Comparison of ENCODE assay signal across 8 mouse cellular contexts in genomic region chr2:4717769-4718661, GRCm38 (mm10). TPM values are rescaled to one million over a fixed set of nuclear protein-coding genes. Genes with fewer than 3 reads are reported as not detected.
A peak's percentile ranks its signal among the peaks of the same experiment; 100 is the strongest.
DNase-seq lines count a peak whose midpoint lies in the region; ATAC-seq and TF ChIP-seq lines count a peak whose summit lies in the region.

Gene Bend7 (plus strand): TSS chr2:4717831.

- WGBS in intestine, postnatal 0 days = 2% methylated on average over 87 of the region's 124 CpGs
- WGBS in liver, embryonic 13.5 days (ENCODE audit: insufficient replicate concordance) = under 1% methylated on average over 114 of the region's 124 CpGs
- WGBS in neural tube, embryonic 13.5 days = 2% methylated on average over 105 of the region's 124 CpGs

- TF ChIP-seq CTCF in intestine, postnatal 0 days (IDR thresholded peaks at IDR 0.05; ENCODE audit: low read depth) = no peak

- H3K4me1 ChIP-seq in intestine, postnatal 0 days (replicated peaks; ENCODE audit: control insufficient read depth, insufficient read depth, low read length) = peaks cover 5% of the 10 kb centered on the region; the same call in 1 of the 2 replicates
- peaks cover 4% of the 10 kb centered on the region; the same call in 1 of the 2 replicates for H3K4me1 ChIP-seq in liver, embryonic 13.5 days (replicated peaks)
- H3K4me1 ChIP-seq in neural tube, embryonic 13.5 days (replicated peaks) = peaks cover 32% of the 10 kb centered on the region

- H3K27me3 ChIP-seq in intestine, postnatal 0 days (replicated peaks; ENCODE audit: control insufficient read depth, insufficient read depth, low read length) = no peaks in the 10 kb centered on the region
- peaks cover 62% of the 10 kb centered on the region for H3K27me3 ChIP-seq in liver, embryonic 13.5 days
- peaks cover 13% of the 10 kb centered on the region for H3K27me3 ChIP-seq in neural tube, embryonic 13.5 days

- peak within 1 kb of the TSS; percentile 97 for H3K4me2 ChIP-seq in intestine, postnatal 0 days (replicated peaks; ENCODE audit: low read depth)
- peak within 1 kb of the TSS; percentile 65 for H3K4me2 ChIP-seq in liver, embryonic 13.5 days
- peak within 1 kb of the TSS; percentile 80 for H3K4me2 ChIP-seq in neural tube, embryonic 13.5 days

- peak within 1 kb of the TSS; percentile 81 for H3K4me3 ChIP-seq in intestine, postnatal 0 days (ENCODE audit: low read depth, low read length)
- H3K4me3 ChIP-seq in liver, embryonic 13.5 days (replicated peaks) = peak within 1 kb of the TSS; percentile 60
- H3K4me3 ChIP-seq in neural tube, embryonic 13.5 days = peak within 1 kb of the TSS; percentile 82

- ATAC-seq in frontal cortex, adult (ENCODE audit: low TSS enrichment) = peak; percentile 62
- ATAC-seq in intestine, postnatal 0 days = peak; percentile 81
- peak; percentile 65 for ATAC-seq in liver, embryonic 13.5 days (ENCODE audit: low read depth)
- peak; percentile 82 for ATAC-seq in neural tube, embryonic 13.5 days (ENCODE audit: low read depth)

- no peaks in the 10 kb centered on the region for H3K36me3 ChIP-seq in intestine, postnatal 0 days (ENCODE audit: control insufficient read depth, insufficient read depth)
- H3K36me3 ChIP-seq in liver, embryonic 13.5 days = no peaks in the 10 kb centered on the region
- no peaks in the 10 kb centered on the region for H3K36me3 ChIP-seq in neural tube, embryonic 13.5 days

- no peaks in the 10 kb centered on the region for H3K9me3 ChIP-seq in intestine, postnatal 0 days (ENCODE audit: control insufficient read depth)
- no peaks in the 10 kb centered on the region for H3K9me3 ChIP-seq in liver, embryonic 13.5 days (replicated peaks)
- H3K9me3 ChIP-seq in neural tube, embryonic 13.5 days = no peaks in the 10 kb centered on the region

- peak within 1 kb of the TSS; percentile 87 for H3K9ac ChIP-seq in intestine, postnatal 0 days (ENCODE audit: low read depth, low read length)
- H3K9ac ChIP-seq in liver, embryonic 13.5 days = peak within 1 kb of the TSS; percentile 56
- H3K9ac ChIP-seq in neural tube, embryonic 13.5 days = peak within 1 kb of the TSS; percentile 86

- DNase-seq in frontal cortex, postnatal 25 days (ENCODE audit: low spot score in 2 of 2) = no peak
- peak; percentile 14 to 27 for DNase-seq in cerebellum, postnatal 36 days
- peak; percentile 25 to 56 for DNase-seq in heart, adult 18-20 months
- no peak for DNase-seq in liver, embryonic 13.5 days
- DNase-seq in urinary bladder, postnatal 36 days (ENCODE audit: low spot score in 2 of 2) = peak; percentile 17 to 30

- peak within 1 kb of the TSS; percentile 85 for H3K27ac ChIP-seq in intestine, postnatal 0 days (ENCODE audit: low read depth, low read length)
- peak within 1 kb of the TSS; percentile 18; the same call in 1 of the 2 replicates for H3K27ac ChIP-seq in liver, embryonic 13.5 days
- peak within 1 kb of the TSS; percentile 86 for H3K27ac ChIP-seq in neural tube, embryonic 13.5 days (replicated peaks)

RNA-seq across cellular contexts. Expression of gene Bend7, which starts in this region (rescaled TPM):
- 1 to 10 TPM; 5.3 to 5.7 TPM for total RNA-seq in heart, adult 18-20 months (2021)
- 12.8 and 15.5 TPM in 2 replicates for polyA plus RNA-seq in intestine, postnatal 0 days (2015; fragmentation: Nextera tagmentation; extraction: Ambion mirVana)
- 1.1 and 1.4 TPM in 2 replicates for polyA plus RNA-seq in liver, embryonic 13.5 days (2015; fragmentation: Nextera tagmentation; extraction: Ambion mirVana)
- polyA plus RNA-seq in neural tube, embryonic 13.5 days (2015; fragmentation: Nextera tagmentation; extraction: Ambion mirVana) = 6.2 and 7.1 TPM in 2 replicates

Comparison
In these comparisons a context has a peak if more than half of its experiments do, and no peak if none do; other contexts are left out.
1. DNase-seq: peak in cerebellum, postnatal 36 days (2 of 2), heart, adult 18-20 months (2 of 2) and urinary bladder, postnatal 36 days (2 of 2); none in frontal cortex, postnatal 25 days (0 of 2) and liver, embryonic 13.5 days (single experiment).
2. H3K27ac ChIP-seq: peak in every context shown above with its lines; median percentile 86 in neural tube, embryonic 13.5 days; 85 in intestine, postnatal 0 days; 18 in liver, embryonic 13.5 days.
3. Peak in every context shown above with its lines, with median percentiles within 50 percentile points of each other: ATAC-seq, H3K4me2 ChIP-seq, H3K4me3 ChIP-seq and H3K9ac ChIP-seq.